Mouse (Mus musculus) telencephalon, adult 2 months (tissue): ENCODE data around the gene Matk.

Experiments used
- DNase-seq: peaks from one replicate; pipeline ENCODE4 v3.0.0-alpha.2; 2011; ENCODE audit warnings: low read depth, low spot score

Gene Matk

GRCm38 (mm10) chr10:81242021-81242420, 10.7 kb upstream of the Matk start:
- no peak for DNase-seq

DNA sequence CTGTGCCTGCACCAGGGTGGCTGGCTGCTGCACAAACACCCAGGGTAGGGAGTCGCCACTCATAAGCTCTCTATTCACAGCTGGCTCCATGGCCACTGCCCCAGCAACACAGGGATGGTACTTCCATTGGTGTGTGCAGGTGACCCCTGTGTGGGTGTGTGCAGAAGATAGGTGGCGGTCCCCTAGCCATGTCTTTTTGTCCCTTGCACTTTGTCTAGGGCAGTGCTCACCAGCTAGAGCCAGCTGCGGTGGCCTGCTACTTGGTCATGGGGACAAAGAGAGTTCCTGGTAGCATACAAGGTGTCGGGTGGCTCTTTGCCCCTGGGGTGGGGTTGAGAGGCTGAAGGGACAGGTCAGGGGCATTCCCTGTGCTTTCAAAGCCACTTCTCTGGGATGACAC, 8.6 kb upstream of the Matk start:
- DNase-seq: no peak

DNA sequence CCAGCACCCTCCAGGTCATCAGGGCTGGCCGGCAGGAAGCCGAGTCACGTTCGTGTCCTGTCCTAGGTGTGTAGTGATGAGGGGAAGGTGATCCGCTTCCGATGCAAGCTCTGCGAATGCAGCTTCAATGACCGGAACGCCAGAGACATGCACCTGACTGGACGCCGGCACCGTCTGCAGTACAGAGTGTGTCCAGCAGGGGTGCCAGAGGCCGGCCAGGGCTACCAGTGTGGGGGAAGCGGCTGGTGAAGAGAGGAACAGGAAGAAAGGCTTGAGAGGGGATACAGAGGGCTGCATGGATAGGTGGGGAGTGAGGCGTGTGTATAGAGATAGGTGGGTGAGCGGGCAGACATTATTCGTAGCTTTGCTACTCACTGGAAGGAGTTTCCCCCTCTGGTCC, 8.1 kb upstream of the Matk start:
- DNase-seq: no peak

DNA sequence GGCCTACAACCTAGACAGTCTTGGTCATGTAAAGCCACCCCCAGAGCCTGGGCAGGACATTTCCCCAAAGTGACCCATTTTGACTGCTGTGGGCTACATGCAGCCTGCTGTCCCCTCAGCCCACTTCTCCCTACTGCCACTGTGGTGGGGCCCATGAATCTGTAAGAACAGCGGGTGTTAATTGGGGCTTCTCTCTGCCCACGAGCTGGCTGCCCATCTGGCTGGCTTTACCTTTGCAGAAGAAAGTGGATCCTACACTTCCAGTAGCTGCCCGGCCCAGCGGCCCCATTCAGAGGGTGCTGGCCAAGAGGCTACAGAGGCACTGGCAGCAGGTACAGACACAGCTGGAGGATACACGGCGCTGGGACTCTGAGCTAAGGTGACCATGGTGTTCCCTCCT, 7.6 kb upstream of the Matk start:
- DNase-seq: no peak

DNA sequence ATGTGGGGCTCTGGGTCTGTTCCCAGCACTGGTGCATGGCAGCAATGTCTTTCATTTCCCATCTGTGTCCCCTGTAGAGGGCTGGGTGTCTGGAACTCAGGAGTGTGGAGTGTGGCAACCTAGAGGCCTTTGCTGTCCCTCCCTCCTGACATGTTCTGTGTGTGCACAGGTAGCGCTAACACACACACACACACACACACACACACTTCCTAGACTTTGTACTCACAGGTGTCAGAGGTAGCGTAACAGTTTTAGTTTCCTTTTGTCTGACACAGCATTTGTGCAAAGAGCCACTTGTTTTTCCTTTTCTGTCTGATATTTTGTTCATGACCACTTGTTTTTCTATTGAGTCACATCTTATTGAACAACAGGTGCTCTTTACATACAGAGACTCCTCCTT, 4.9 kb upstream of the Matk start:
- no peak for DNase-seq

- DNase-seq: no peak
Measured at GRCm38 (mm10) chr10:81249442-81249841, 3.3 kb upstream of the Matk start.

DNA sequence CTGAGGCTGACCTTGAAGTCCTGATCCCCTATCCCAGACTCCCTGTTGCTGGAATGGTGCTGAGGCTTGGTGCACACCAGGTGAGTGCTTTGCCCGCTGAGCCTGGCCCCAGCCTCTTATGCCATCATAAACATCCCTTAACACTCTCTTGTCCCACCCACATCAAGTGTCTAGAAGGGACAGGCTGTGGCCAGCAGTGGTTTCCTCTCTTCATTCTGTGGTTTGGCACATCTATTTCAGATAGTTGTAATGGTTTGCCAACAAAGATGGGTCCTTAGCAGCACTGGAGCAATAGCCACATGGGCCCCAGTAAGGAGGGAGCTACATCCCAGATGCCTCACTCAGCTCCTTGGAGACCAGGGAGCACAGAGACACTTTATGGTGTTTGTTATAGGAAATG, 2.2 kb downstream of the Matk start:
- DNase-seq: no peak

GRCm38 (mm10) chr10:81257158-81258039, 4.7 kb downstream of the Matk start:
- no peak for DNase-seq

- no peak for DNase-seq
Measured at GRCm38 (mm10) chr10:81259225-81259884, 6.6 kb downstream of the Matk start.

- DNase-seq: no peak
Measured at GRCm38 (mm10) chr10:81261025-81261424, 8.3 kb downstream of the Matk start.

DNA sequence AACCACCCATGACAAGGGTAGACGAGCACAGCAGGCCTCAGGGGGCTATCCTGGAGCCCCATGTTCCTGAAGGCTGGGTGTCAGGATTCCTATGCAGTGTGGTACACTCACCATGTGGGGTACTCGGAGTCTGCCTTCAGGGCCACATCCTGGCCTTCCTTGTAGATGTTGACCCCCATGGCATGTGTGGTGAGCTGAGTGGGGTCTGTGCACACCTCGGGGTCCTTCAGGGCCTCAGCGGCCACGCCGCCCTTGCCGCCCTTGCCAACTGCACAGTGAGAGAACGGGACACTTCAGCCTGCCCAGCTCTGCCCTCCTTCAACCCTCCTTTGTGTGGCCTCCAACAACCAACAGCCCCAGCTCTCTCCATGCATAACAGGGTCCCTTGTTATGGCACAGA, 12.8 kb downstream of the Matk start:
- no peak for DNase-seq

DNA sequence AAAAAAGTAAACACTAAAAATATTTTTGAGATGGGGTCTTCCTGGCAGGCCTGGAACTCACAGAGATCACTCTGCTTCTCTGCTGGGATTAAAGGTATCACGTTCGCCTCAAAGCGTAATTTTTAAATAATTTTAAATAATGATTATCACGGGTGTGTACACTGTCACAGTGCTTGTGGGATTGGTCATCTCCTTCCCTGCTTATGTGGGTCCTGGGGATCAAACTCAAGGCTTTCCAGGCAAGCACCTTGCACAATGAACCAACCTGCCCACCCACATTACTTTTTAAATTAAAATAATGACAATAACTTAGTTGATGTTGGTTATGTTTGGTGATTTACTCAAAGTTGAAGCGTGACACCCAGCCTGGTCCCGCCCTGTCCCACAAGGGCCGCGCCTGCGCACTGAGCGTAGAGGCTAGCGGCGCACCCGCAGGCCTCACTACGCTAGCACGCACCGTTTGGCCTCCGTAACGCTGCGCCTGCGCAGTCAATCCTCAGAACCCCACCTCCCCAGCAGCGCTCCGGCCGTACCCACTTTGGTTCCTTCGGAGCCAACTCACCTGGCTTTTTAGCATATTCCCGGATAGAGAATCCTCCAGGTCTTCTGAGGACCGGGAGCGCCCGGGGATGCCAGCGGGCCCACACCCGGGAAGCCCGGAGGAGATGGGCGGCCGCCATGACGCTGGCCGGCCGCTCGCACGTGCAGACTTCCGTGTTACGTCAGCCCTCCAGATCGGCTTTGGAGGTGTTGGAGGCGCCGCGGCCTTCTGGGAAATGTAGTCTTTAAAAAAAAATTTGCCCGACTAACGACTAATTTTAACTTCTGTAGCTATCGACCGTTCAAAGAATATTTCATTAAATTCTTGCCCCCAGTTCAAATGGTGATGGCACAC, 13.7 kb downstream of the Matk start, which contains the start of the genes Mrpl54 and Apba3:
Gene Mrpl54 (minus strand): TSS at position 724 of the 895 bp plus-strand sequence.
Gene Apba3 (plus strand): TSS at position 750 of the 895 bp plus-strand sequence.
- peak; percentile 90 for DNase-seq

DNA sequence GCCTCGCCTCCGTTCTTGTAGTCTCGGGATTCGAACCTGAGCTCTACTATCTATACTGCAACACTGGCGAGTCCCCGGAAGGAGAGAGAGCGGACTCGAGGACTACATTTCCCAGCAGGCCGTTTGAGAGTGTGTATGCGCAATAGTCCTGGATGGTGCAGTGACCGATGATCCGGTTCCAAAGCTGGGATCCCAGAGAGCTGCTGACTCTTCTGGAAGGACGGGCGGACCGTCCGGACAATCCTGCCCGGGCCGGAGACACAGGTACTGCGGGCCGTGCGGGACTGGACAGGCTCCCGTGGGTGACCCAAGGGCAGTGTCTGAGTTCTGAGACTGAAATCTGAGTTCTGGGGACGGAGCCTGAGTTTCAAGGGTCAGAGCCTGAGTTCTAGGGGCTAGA, 15.3 kb downstream of the Matk start:
- DNase-seq: peak; percentile 82

GRCm38 (mm10) chr10:81268643-81269412, 16.1 kb downstream of the Matk start:
- no peak for DNase-seq

DNA sequence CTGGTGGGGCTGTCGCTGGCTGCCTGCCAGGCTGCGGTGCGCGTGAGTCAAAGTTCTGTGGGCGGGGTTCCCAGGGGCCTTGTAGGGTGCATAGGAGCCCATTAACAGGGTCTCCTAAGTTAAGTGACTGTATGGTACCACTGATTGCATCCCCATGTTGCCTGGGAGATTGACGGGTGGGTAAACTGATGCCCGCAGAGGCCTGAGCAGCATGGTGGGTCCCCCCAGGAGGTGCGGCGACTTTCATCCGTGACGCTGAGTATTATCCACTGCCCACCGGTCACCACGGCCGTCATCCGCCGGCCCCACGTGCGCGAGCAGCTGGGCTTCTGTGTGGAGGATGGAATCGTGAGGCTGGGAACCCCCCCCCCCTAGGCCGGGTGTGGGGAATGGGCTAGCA, 19.6 kb downstream of the Matk start:
- DNase-seq: no peak

DNA sequence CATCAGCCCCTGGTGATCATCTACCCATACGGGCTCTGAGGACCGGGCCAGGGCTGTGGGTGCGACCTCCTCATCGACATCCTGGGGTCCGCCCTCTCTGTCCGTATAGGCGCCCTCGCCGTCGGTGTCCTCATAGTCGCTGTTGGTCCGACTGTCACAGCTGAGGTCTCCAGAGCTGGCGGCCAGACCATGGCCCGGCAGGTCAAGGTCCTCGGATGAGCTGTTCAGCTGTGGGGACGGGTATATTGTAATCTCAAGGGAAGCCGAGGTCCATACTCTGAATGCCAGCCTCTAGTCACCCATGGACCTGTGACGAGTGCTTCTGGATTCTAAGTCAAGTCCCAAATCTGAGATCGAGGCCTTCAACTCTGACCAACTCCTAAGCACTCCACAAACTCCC, 21.1 kb downstream of the Matk start:
- DNase-seq: no peak

DNA sequence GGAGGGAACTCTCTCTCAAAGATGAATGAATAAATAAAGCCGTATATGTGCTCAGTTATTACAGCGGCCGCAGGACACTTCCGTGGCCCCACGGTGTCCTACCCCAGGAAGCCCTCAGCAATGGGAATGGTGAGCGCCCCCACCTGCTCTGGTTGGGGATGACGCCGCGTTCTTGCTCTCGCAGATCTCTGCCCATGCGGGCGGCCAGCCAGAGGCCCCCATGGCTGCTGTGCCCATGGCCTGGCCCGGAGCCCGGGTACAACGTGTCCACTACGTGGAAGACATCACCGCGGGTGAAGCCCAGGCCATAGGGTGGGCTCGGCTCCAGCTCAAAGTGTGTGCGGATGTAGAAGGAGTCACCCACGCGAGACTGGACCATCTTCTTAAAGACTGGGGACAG, 24.9 kb downstream of the Matk start:
- DNase-seq: no peak

DNA sequence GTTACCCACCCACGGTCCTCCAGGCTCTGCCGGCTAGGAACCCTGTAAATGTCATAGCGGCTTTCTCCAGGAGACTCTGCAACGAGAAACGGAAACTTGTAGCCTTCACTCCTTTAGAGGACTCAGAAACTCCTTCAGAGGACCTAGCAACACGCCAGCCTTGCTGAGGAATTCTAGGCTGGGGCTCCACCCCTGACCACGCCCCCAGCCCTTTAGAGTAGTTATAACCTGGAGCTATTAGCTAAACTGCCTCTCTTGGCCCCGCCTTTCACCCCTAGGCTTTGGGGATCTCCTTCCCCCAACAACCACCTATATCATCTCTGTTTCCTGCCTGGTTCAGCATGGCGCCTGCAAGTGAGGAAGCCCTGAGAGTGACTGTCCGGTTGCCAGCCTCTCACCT, 26.8 kb downstream of the Matk start:
- DNase-seq: no peak

DNA sequence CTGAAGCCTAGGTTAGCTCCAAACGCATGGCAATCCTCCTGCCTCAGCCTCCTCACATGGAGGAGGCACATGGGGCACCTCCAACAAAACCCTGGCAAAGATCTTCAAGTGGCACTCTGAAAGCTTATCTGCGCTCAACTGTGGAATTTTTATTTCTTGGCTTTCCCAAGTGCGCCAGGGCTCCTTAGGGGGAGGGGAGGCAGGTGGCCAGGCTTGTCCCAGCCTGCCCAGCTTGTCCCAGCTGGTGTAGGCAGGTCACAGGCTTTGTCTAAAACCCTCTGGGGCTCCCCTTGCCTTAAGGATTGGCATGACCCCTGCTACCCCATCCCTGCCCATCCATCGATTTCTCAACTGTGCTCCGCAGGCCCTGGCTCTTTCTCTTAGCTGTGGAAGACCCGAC, 31.5 kb downstream of the Matk start:
- DNase-seq: no peak

DNA sequence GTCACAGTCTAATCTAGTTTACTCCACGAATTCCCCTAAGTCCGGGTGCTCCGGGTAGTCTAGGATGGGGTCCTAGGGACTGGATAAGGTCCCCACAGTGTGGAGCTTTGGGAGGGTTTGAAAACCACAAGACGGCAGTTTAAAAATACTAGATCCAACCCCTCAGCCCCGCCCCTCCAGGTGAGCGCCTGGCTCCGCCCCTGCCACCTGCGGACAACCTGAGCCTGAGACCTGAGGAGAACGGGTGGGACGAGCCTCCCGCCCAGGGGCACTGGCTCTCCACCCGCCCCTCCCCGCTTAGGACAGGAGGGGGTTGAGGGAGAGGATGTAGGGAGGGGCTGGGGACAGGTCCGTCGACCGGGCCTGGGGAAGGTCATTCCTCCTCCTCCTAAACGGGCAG, 32.0 kb downstream of the Matk start:
- DNase-seq: no peak
